Mouse (Mus musculus) limb, embryonic 10.5 days (tissue): ENCODE measurements at regions not wholly inside any gene's neighbourhood (a gene's known extent, or its start where the extent isn't known, plus 50 kb on each side); places are given as distances from the start of the nearest gene placed in this dataset.
"Not testable (repeated sequence)": the region's sequence is repeated elsewhere in the genome, so short reads cannot be mapped to it uniquely, and the experiment has no call there.

Experiments
- DNase-seq: peaks from one replicate; pipeline ENCODE4 v3.0.0-alpha.2; 2017; ENCODE audit warnings: low spot score
- H3K27ac ChIP-seq: fragments of 300-500 bp; sonication (generic); 2 replicates; pipeline ENCODE4 v1.5.1; 2016; ENCODE audit warnings: mild to moderate bottlenecking
- H3K27me3 ChIP-seq: fragments of 300-500 bp; sonication (generic); 2 replicates; pipeline ENCODE4 v1.6.1; 2016; ENCODE audit warnings: low read depth, mild to moderate bottlenecking; ENCODE audit not compliant: poor library complexity, severe bottlenecking
- H3K36me3 ChIP-seq: fragments of 300-500 bp; sonication (generic); 2 replicates; pipeline ENCODE4 v1.6.1; 2016; ENCODE audit warnings: mild to moderate bottlenecking, moderate library complexity
- H3K4me1 ChIP-seq: fragments of 300-500 bp; sonication (generic); 2 replicates; pipeline ENCODE4 v1.6.1; 2016
- H3K4me3 ChIP-seq: fragments of 300-500 bp; sonication (generic); 2 replicates; pipeline ENCODE4 v1.5.1; 2016; ENCODE audit warnings: mild to moderate bottlenecking, moderate library complexity
- H3K9me3 ChIP-seq: fragments of 300-500 bp; sonication (generic); replicated peaks from 2 replicates; pipeline ENCODE4 v1.6.1; 2016; ENCODE audit warnings: mild to moderate bottlenecking
- WGBS: fragments of 180-500 bp; shearing (Covaris S2); methylation state at CpG from one replicate; pipeline ENCODE4 v1.1.7; 2016; 5-methylcytosine and 5-hydroxymethylcytosine counted together

GRCm38 (mm10) chr17:6547937-6548336, 53.5 kb upstream of the Dynlt1c start:
- H3K4me3 ChIP-seq, DNase-seq, H3K4me1 ChIP-seq, H3K27me3 ChIP-seq, H3K9me3 ChIP-seq, H3K36me3 ChIP-seq, H3K27ac ChIP-seq: not testable (repeated sequence)
- WGBS = no CpG with 5 or more reads among the region's 6 CpGs
